Mouse (Mus musculus) limb, embryonic 11.5 days (tissue): ENCODE measurements around the gene Ranbp3l. TPM values are rescaled to one million over a fixed set of nuclear protein-coding genes. Genes with fewer than 3 reads are reported as not detected.

Source experiments
- ATAC-seq: fragments of 200-750 bp; cut with Nextera tagmentation; 2 replicates; pipeline ENCODE4 v1.8.0; 2017; ENCODE audit warnings: low read depth; ENCODE audit not compliant: insufficient number of reproducible peaks, low FRiP score, low TSS enrichment
- DNase-seq: peaks from one replicate; pipeline ENCODE4 v3.0.0-alpha.2; 2015; ENCODE audit warnings: low spot score
- H3K27ac ChIP-seq: fragments of 300-500 bp; sonication (generic); replicated peaks from 2 replicates; pipeline ENCODE4 v1.5.1; 2014; ENCODE audit warnings: low read depth, mild to moderate bottlenecking, low read length
- H3K27me3 ChIP-seq: fragments of 300-500 bp; sonication (generic); 2 replicates; pipeline ENCODE4 v1.6.1; 2014; ENCODE audit warnings: mild to moderate bottlenecking, low read length, mixed read lengths; ENCODE audit not compliant: control insufficient read depth, insufficient read depth
- H3K36me3 ChIP-seq: fragments of 300-500 bp; sonication (generic); 2 replicates; pipeline ENCODE4 v1.6.1; 2014; ENCODE audit warnings: mild to moderate bottlenecking, low read length, moderate library complexity, mixed read lengths; ENCODE audit not compliant: control insufficient read depth, insufficient read depth
- H3K4me1 ChIP-seq: fragments of 300-500 bp; sonication (generic); 2 replicates; pipeline ENCODE4 v1.6.1; 2014; ENCODE audit warnings: low read length, mixed read lengths; ENCODE audit not compliant: control insufficient read depth, insufficient read depth
- H3K4me2 ChIP-seq: fragments of 300-500 bp; sonication (generic); 2 replicates; pipeline ENCODE4 v1.6.1; 2014; ENCODE audit warnings: low read depth, mild to moderate bottlenecking, moderate library complexity; ENCODE audit not compliant: severe bottlenecking
- H3K4me3 ChIP-seq: fragments of 300-500 bp; sonication (generic); 2 replicates; pipeline ENCODE4 v1.5.1; 2014; ENCODE audit warnings: low read depth, low read length
- H3K9ac ChIP-seq: fragments of 300-500 bp; sonication (generic); 2 replicates; pipeline ENCODE4 v1.6.1; 2014; ENCODE audit warnings: mild to moderate bottlenecking, low read length
- H3K9me3 ChIP-seq: fragments of 300-500 bp; sonication (generic); 2 replicates; pipeline ENCODE4 v1.6.1; 2016; ENCODE audit warnings: low read length; ENCODE audit not compliant: control insufficient read depth
- WGBS: fragments of 180-500 bp; shearing (Covaris S2); extraction: QIAGEN DNeasy Blood & Tissue Kit; methylation state at CpG from one replicate; pipeline ENCODE4 v1.1.7; 2014; 5-methylcytosine and 5-hydroxymethylcytosine counted together
- polyA plus RNA-seq: library from polyadenylated mRNA; unstranded; fragments of >200 nt; fragmentation: Nextera tagmentation; extraction: Ambion mirVana; gene quantifications from 2 replicates; pipeline ENCODE4 v1.2.1, GENCODE M21; 2014

The Ranbp3l gene
- polyA plus RNA-seq, 1 experiment from 2014 or later = not detected

GRCm38 (mm10) chr15:9113556-9113955 lies 145.8 kb downstream of the Ranbp3l start:
- Histone ChIP-seq H3K9me3 (no peaks in the 10 kb centered on the region), H3K27ac (no peak overlapping the region), H3K4me2 (no peak overlapping the region), H3K4me1 (no peaks in the 10 kb centered on the region), H3K9ac (no peak overlapping the region), H3K4me3 (no peak overlapping the region), H3K27me3 (no peaks in the 10 kb centered on the region), H3K36me3 (peaks cover 13% of the 10 kb centered on the region)
- WGBS = 91% methylated on average over 9 of the region's 9 CpGs
- DNase-seq (no peak), ATAC-seq (no peak)

DNA sequence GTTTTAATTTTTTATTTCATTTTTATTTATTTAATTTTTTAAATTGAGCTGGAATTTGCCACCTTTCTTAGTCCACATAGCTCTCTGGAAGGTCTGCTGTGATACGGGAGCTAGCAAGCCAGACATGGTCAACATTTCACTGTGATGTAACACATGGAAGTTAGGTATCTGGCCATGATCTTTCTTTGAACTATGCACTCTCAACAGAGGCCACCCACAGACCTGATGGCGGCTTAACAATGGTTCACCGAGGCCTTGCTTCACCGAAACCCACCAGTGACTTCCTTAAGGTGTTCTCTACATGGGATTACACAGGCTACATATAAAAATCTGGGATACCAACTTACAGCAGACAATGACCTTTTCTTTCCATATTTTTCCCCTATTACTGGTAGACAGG lies 146.4 kb downstream of the Ranbp3l start:
- Histone ChIP-seq H3K4me2 (no peak overlapping the region), H3K9ac (no peak overlapping the region), H3K27ac (no peak overlapping the region), H3K4me3 (no peak overlapping the region), H3K9me3 (no peaks in the 10 kb centered on the region), H3K27me3 (no peaks in the 10 kb centered on the region), H3K36me3 (peaks cover 17% of the 10 kb centered on the region), H3K4me1 (no peaks in the 10 kb centered on the region)
- ATAC-seq (no peak), DNase-seq (no peak)
- 94% methylated on average over 4 of the region's 4 CpGs for WGBS

- 83% methylated on average over 5 of the region's 5 CpGs for WGBS
- no peaks in the 10 kb centered on the region for H3K4me1 ChIP-seq
- no peak overlapping the region for H3K4me3 ChIP-seq
- H3K9me3 ChIP-seq = no peaks in the 10 kb centered on the region
- ATAC-seq (no peak), DNase-seq (no peak)
- H3K4me2 ChIP-seq = no peak overlapping the region
- H3K36me3 ChIP-seq = peaks cover 18% of the 10 kb centered on the region
- no peaks in the 10 kb centered on the region for H3K27me3 ChIP-seq
- H3K27ac ChIP-seq = no peak overlapping the region
- H3K9ac ChIP-seq = no peak overlapping the region
Measured at GRCm38 (mm10) chr15:9114599-9114998, 146.8 kb downstream of the Ranbp3l start.

Other genes starting within 250 kb of the Ranbp3l start
- 34.5 and 37.2 TPM in 2 replicates for gene Nadk2, start 103.3 kb downstream of the Ranbp3l start, polyA plus RNA-seq
- 2.8 and 3.2 TPM in 2 replicates for gene Lmbrd2, start 172.6 kb downstream of the Ranbp3l start, polyA plus RNA-seq
- 160 and 165 TPM in 2 replicates for gene Skp2, start 187.5 kb downstream of the Ranbp3l start, polyA plus RNA-seq